Mouse (Mus musculus): ENCODE data around the gene Neurod6. TPM values are rescaled to one million over a fixed set of nuclear protein-coding genes. Genes with fewer than 3 reads are reported as not detected.
"Not testable (repeated sequence)": the region's sequence is repeated elsewhere in the genome, so short reads cannot be mapped to it uniquely, and the experiment has no call there.

Gene Neurod6
- 0.22 and 0.24 TPM in 2 replicates for polyA plus RNA-seq (2015; fragmentation: Nextera tagmentation; extraction: Ambion mirVana)

DNA sequence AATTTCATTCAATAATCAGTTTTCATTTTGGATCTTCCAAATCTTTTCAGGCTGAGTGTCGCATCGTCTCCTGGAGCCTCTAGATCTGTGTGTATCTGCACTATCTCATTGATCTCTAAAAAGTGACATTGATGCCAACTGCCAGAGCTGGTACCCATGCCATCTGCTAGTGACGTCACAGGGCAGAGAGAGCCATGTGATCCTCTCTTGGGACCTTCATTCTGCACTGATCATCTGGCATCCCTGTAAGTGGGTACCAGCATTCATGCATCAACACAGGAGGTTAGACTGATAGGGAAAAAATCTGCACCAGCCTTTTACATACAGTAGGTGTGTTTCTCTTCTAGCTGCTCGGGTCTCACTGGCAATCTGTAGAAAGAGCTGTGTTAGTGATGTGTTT lies at the start of gene Neurod6:
Gene Neurod6 (minus strand): TSS at position 290 of the 400 bp plus-strand sequence.
- no peak within 1 kb of the TSS for H3K9ac ChIP-seq
- H3K9me3 ChIP-seq (replicated peaks): no peaks in the 10 kb centered on the region
- no peak within 1 kb of the TSS for H3K4me2 ChIP-seq (replicated peaks)
- H3K27ac ChIP-seq (replicated peaks): no peak within 1 kb of the TSS
- H3K4me1 ChIP-seq: peaks cover 9% of the 10 kb centered on the region
- ATAC-seq (ENCODE audit: insufficient number of reproducible peaks, low FRiP score, low TSS enrichment, low read depth): no peak
- H3K36me3 ChIP-seq: no peaks in the 10 kb centered on the region
- H3K4me3 ChIP-seq (replicated peaks): no peak within 1 kb of the TSS
- 63% methylated on average over 4 of the region's 4 CpGs for WGBS
- H3K27me3 ChIP-seq: peaks cover 21% of the 10 kb centered on the region

DNA sequence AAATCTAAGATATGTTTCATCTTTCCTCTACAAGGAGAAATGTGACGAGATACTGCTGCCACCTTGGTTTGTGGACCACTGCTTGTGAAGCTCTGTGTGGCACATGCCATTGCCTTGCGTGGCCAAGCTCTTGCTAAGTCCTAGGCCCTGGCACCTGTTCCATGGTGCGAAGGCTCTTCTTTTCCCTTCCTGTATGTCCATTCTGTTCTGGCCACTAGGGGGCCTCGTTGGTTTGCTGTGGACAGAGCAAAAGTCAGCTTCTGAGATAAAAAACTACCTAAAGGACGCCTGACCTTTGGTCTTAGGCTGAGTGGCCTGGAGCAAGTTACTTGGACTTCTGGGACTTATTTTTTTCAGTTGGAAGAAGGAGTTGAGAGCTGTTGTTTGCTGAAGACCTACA lies 36.1 kb upstream of the Neurod6 start:
- Histone ChIP-seq H3K27ac (replicated peaks) (no peak overlapping the region), H3K4me2 (replicated peaks) (no peak overlapping the region), H3K9ac (no peak overlapping the region), H3K36me3 (no peaks in the 10 kb centered on the region), H3K4me3 (replicated peaks) (no peak overlapping the region), H3K4me1 (no peaks in the 10 kb centered on the region), H3K27me3 (no peaks in the 10 kb centered on the region), H3K9me3 (replicated peaks) (no peaks in the 10 kb centered on the region)
- no peak for ATAC-seq (ENCODE audit: insufficient number of reproducible peaks, low FRiP score, low TSS enrichment, low read depth)
- 33% methylated on average over 5 of the region's 5 CpGs for WGBS

DNA sequence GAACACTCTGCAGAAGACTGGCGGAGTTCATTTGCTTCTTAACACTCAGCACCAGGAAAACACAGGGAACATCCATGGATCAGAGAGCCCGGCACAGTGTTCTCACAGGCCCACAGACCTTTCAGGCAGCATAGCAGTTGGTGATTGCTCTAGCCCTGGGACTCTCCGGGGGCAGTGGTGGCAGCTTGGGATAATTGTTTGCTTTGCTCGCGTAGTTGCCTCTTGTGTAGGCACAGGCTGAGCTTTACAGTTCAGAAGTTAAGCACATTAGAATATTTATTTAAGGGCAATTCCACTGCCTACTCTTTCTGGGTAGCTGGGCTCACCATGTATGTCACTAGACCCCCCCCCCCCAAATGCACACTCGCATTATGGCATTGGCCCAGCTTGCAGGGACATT lies 34.4 kb upstream of the Neurod6 start:
- H3K4me3 ChIP-seq (replicated peaks): no peak overlapping the region
- 83% methylated on average over 6 of the region's 6 CpGs for WGBS
- H3K27ac ChIP-seq (replicated peaks): no peak overlapping the region
- H3K4me1 ChIP-seq: no peaks in the 10 kb centered on the region
- no peak for ATAC-seq (ENCODE audit: insufficient number of reproducible peaks, low FRiP score, low TSS enrichment, low read depth)
- no peak overlapping the region for H3K9ac ChIP-seq
- no peaks in the 10 kb centered on the region for H3K9me3 ChIP-seq (replicated peaks)
- H3K27me3 ChIP-seq: no peaks in the 10 kb centered on the region
- H3K4me2 ChIP-seq (replicated peaks): no peak overlapping the region
- no peaks in the 10 kb centered on the region for H3K36me3 ChIP-seq

DNA sequence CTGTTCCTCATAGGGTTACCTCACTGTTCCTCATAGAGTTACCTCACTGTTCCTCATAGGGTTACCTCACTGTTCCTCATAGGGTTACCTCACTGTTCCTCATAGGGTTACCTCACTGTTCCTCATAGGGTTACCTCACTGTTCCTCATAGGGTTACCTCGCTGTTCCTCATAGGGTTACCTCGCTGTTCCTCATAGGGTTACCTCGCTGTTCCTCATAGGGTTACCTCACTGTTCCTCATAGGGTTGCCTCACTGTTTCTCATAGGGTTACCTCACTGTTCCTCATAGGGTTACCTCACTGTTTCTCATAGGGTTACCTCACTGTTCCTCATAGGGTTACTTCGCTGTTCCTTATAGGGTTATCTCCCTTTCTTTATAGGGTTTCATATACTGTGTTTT lies 29.9 kb upstream of the Neurod6 start:
- H3K4me1 ChIP-seq; H3K4me2 ChIP-seq (replicated peaks); ATAC-seq (ENCODE audit: insufficient number of reproducible peaks, low FRiP score, low TSS enrichment, low read depth); H3K27ac ChIP-seq (replicated peaks); H3K27me3 ChIP-seq; H3K9ac ChIP-seq; H3K36me3 ChIP-seq; H3K9me3 ChIP-seq (replicated peaks); H3K4me3 ChIP-seq (replicated peaks): not testable (repeated sequence)
- 90% methylated on average over 4 of the region's 4 CpGs for WGBS

DNA sequence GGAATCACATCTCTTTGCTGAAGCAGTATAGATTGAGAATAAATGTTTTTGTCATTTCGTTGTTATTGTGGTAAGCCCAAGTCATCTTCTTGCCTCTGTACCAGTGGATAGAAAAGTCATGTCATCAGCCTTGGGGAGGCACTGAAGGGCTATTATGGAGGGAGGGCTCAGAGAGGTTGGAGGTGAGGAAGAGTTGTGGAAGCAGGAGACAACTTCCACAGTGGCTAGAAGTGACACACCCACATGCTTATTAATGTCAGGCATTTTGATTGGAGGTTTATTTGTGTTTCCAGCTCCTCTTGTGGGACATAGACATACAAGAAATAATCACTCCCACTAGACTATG lies 23.7 kb upstream of the Neurod6 start:
- Histone ChIP-seq H3K4me1 (no peaks in the 10 kb centered on the region), H3K27me3 (no peaks in the 10 kb centered on the region), H3K4me3 (replicated peaks) (no peak overlapping the region), H3K36me3 (no peaks in the 10 kb centered on the region), H3K27ac (replicated peaks) (no peak overlapping the region), H3K4me2 (replicated peaks) (no peak overlapping the region), H3K9ac (no peak overlapping the region), H3K9me3 (replicated peaks) (no peaks in the 10 kb centered on the region)
- no peak for ATAC-seq (ENCODE audit: insufficient number of reproducible peaks, low FRiP score, low TSS enrichment, low read depth)
- WGBS: 88% methylated on average over 1 of the region's 1 CpGs

DNA sequence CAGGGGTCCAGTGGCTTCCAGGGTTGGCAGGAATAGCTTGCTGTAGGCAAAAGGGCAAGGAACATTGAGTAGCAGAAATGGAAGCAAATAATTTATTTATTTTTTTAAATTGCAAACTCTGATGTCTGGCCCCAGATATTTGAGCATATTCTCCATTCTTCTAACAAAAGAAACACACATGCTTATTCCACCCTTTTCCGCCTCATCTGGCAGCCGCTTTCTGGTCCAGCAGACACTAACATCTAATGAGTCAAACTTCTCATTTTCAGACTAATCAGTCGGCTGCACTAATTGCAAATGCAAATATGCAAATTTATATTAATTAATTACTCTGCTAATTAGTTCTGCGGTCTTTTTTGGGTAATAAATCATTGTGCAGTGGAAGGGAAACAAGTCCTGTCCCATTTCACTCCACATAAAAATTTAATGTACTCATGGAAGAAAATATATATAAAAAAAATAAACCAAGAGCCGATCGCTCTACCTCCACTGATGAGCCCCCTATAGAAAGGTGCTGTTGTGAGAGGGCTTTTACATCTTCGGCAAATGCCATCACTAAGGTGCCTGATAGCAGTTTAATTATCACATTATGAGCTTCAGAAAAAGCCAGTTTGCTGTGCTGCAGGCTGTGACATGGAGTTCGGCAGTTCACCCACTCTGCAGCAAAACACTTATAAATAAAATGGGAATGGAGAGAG lies 23.1 kb upstream of the Neurod6 start:
- no peak overlapping the region for H3K4me2 ChIP-seq (replicated peaks)
- H3K27ac ChIP-seq (replicated peaks): no peak overlapping the region
- WGBS: 85% methylated on average over 8 of the region's 8 CpGs
- no peaks in the 10 kb centered on the region for H3K4me1 ChIP-seq
- ATAC-seq (ENCODE audit: insufficient number of reproducible peaks, low FRiP score, low TSS enrichment, low read depth): no peak
- no peak overlapping the region for H3K9ac ChIP-seq
- no peaks in the 10 kb centered on the region for H3K36me3 ChIP-seq
- no peak overlapping the region for H3K4me3 ChIP-seq (replicated peaks)
- no peaks in the 10 kb centered on the region for H3K27me3 ChIP-seq
- H3K9me3 ChIP-seq (replicated peaks): no peaks in the 10 kb centered on the region

DNA sequence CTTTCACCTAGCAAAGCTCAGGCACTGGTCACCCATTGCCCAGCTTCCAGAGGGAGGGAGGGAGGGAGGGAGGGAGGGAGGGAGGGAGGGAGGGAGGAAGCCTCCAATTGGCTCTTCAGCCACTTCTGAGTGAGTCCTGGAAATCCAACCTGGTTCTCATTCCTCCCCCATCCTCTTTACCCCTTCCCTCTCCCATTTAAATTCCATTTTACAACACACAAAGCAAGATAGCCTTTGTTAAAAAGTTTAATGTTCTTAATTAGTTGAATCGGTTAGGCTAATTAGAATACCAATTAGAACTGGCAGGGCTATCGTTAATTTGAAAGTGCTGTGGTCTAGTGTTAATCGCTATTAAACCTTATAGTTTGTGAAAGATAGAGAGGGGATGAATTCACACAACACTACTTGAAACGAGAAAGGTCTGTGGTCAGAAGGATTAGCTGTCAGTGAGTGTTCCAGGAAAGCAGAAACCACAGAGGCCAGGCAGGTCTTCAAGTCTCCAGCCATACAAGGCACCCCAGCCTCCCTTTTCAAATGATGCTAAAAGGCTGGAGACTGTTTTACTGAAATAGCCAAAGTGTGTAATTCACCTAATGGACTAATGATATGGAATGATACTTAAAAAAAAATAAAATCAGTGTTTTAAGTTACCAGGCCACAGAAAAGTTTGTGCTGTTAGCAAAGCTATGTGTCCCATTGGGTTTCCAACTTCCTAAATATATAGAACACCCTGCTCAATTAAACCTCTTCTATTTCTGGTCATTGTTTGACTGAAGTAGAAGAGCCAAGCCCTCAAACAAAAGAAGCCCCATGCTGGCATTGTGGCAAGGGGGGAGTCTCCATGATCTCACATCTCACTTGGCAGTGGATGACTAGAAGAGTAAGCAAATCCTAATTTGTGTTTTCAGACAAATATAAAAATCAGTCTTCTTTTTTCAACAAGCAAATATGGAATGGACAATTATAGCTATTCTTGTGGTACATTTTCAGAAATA lies 19.6 kb upstream of the Neurod6 start:
- 34% methylated on average over 4 of the region's 4 CpGs for WGBS
- no peak overlapping the region for H3K9ac ChIP-seq
- no peak overlapping the region for H3K4me3 ChIP-seq (replicated peaks)
- H3K9me3 ChIP-seq (replicated peaks): no peaks in the 10 kb centered on the region
- no peak overlapping the region for H3K27ac ChIP-seq (replicated peaks)
- H3K4me1 ChIP-seq: no peaks in the 10 kb centered on the region
- H3K36me3 ChIP-seq: no peaks in the 10 kb centered on the region
- no peak for ATAC-seq (ENCODE audit: insufficient number of reproducible peaks, low FRiP score, low TSS enrichment, low read depth)
- no peaks in the 10 kb centered on the region for H3K27me3 ChIP-seq
- H3K4me2 ChIP-seq (replicated peaks): no peak overlapping the region

DNA sequence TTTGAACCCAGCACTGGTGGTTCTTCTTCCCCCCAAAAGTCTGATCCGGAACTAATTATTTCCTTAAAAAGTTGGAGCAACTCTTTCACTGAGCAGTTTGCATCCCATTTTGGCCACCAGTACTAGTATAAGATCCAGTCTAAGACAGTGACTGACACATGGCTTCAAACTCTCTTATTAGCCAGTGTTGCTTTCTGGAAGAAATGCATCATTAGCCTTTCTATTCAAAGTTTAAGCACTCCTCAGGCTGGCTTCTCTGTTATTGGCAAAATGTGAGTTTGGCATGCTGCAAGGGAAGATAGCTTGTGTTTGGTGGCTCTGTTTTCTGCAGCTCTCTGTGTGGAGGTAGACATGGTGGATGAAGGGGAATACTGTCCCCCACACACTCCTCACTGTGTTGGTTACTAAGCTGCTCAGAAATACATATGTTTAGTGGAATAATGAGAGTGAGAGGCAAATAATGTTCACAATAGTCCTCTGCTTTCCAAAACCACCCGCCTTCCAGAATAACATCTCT lies 9.0 kb upstream of the Neurod6 start:
- Histone ChIP-seq H3K4me3 (replicated peaks) (no peak overlapping the region), H3K9me3 (replicated peaks) (no peaks in the 10 kb centered on the region), H3K27me3 (no peaks in the 10 kb centered on the region), H3K27ac (replicated peaks) (no peak overlapping the region), H3K4me1 (no peaks in the 10 kb centered on the region), H3K9ac (no peak overlapping the region), H3K4me2 (replicated peaks) (no peak overlapping the region), H3K36me3 (no peaks in the 10 kb centered on the region)
- ATAC-seq (ENCODE audit: insufficient number of reproducible peaks, low FRiP score, low TSS enrichment, low read depth): no peak
- 85% methylated on average over 2 of the region's 2 CpGs for WGBS

DNA sequence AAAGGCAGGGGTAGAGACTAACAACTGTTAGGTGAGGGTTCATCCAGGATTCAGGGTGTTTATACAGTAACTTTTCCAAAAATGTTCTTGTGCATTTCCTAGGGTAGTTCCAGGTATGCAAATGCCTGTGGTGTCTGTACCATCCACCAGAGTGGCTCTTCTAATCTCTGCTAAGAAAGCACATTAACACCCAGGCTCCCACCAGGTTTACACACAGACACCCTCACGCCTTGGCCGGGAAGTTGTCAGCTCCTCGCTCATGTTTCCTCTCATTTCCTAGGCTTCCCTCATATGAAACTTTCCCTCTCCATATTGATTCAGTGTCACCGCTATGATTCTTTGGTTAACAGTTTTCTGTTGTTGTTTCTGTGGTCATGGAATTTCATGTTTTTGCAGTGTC lies 2.4 kb upstream of the Neurod6 start:
- Histone ChIP-seq H3K9me3 (replicated peaks) (no peaks in the 10 kb centered on the region), H3K4me2 (replicated peaks) (no peak overlapping the region), H3K4me3 (replicated peaks) (no peak overlapping the region), H3K4me1 (no peaks in the 10 kb centered on the region), H3K36me3 (no peaks in the 10 kb centered on the region), H3K9ac (no peak overlapping the region), H3K27ac (replicated peaks) (no peak overlapping the region), H3K27me3 (peaks cover 10% of the 10 kb centered on the region)
- 74% methylated on average over 4 of the region's 4 CpGs for WGBS
- no peak for ATAC-seq (ENCODE audit: insufficient number of reproducible peaks, low FRiP score, low TSS enrichment, low read depth)

DNA sequence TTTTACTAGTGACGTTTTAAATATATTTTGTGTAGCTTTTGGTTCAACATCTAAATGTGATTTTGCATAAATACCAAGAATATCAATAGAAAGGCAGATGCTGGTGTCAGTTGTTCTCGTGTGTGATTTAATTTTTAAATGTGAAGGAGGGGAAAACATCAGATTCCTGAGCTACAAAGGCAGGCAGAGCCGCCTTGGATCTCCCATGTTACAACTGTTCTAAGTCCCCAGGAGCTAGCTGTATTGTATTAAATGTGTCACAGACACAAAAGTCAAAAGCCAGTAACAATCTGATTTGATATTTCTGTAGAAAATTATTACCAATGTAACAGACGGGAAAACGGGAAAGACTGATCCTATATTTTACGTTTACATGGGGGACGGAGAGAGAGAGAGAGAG lies 1.8 kb upstream of the Neurod6 start:
- WGBS: 69% methylated on average over 7 of the region's 7 CpGs

DNA sequence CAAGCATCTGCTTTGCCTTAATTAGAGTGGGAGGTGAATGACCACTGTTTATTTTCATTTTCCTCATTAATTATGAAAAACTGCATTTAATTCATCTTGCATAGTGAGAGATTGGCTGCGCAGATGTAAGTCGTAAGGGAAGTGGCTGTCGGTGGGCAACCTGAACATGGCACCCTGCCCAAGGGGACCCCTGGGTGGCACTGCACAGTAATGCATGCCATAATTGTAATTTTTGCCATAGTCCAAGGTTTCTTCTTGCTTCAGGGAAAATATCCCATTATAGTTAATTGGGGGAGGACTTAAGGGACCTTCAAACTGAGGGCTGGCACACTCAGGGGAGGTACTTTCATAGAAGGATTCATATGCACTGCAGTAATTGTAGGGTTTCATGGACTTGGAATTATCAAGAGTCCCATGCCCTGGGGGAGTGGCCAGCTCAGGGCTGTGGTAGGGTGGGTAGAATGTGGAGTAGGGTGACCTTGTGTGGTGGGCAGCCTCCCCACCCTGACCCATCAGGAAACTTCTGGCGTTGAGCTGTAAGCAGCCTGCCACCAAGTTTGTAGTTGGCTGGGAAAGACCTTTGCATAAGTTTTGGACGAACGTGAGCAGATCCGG lies 2.4 kb downstream of the Neurod6 start:
- no peak for ATAC-seq (ENCODE audit: insufficient number of reproducible peaks, low FRiP score, low TSS enrichment, low read depth)
- no peak overlapping the region for H3K4me2 ChIP-seq (replicated peaks)
- peaks cover 9% of the 10 kb centered on the region for H3K4me1 ChIP-seq
- no peaks in the 10 kb centered on the region for H3K36me3 ChIP-seq
- H3K27ac ChIP-seq (replicated peaks): no peak overlapping the region
- H3K9ac ChIP-seq: no peak overlapping the region
- peaks cover 27% of the 10 kb centered on the region for H3K27me3 ChIP-seq
- 72% methylated on average over 7 of the region's 7 CpGs for WGBS
- no peaks in the 10 kb centered on the region for H3K9me3 ChIP-seq (replicated peaks)
- H3K4me3 ChIP-seq (replicated peaks): no peak overlapping the region

More for the DNA sequence above, 1.8 kb upstream of the Neurod6 start:
- H3K4me2 ChIP-seq (replicated peaks): no peak overlapping the region
- no peaks in the 10 kb centered on the region for H3K9me3 ChIP-seq (replicated peaks)
- no peak overlapping the region for H3K27ac ChIP-seq (replicated peaks)
- peaks cover 10% of the 10 kb centered on the region for H3K27me3 ChIP-seq
- no peak for ATAC-seq (ENCODE audit: insufficient number of reproducible peaks, low FRiP score, low TSS enrichment, low read depth)
- no peaks in the 10 kb centered on the region for H3K36me3 ChIP-seq
- H3K9ac ChIP-seq: no peak overlapping the region
- no peak overlapping the region for H3K4me3 ChIP-seq (replicated peaks)
- no peaks in the 10 kb centered on the region for H3K4me1 ChIP-seq

Measured in embryonic facial prominence, embryonic 15.5 days (tissue).